Mouse (Mus musculus): ENCODE data around the gene Nol9.

The Nol9 gene

GRCm38 (mm10) chr4:152038985-152039830 lies at the start of gene Nol9:
Gene Nol9 (plus strand): TSS chr4:152039321.
- peak; percentile 96 for DNase-seq

DNA sequence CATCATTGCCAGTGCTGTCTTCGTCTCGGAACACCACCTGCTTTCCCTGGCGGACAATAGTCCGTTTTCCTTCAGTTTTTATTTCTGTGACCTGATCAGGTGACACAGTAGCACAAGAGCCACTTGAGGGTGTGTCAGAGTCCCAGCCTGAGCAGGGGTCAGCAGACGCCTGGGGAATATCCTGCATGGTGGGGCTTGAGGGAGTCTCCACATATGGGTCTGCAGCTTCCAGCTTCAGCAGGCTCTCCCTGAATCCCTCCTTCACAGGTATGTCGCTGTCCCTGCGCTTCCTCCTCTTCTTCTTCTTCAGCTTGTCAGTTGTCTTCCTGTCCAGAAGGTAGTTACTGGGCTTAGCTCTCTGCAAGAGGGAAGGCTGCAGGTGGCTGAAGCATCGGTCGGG lies 47.0 kb upstream of the Nol9 start:
- no peak for DNase-seq

GRCm38 (mm10) chr4:151993035-151993434 lies 46.1 kb upstream of the Nol9 start:
- DNase-seq, result no peak

DNA sequence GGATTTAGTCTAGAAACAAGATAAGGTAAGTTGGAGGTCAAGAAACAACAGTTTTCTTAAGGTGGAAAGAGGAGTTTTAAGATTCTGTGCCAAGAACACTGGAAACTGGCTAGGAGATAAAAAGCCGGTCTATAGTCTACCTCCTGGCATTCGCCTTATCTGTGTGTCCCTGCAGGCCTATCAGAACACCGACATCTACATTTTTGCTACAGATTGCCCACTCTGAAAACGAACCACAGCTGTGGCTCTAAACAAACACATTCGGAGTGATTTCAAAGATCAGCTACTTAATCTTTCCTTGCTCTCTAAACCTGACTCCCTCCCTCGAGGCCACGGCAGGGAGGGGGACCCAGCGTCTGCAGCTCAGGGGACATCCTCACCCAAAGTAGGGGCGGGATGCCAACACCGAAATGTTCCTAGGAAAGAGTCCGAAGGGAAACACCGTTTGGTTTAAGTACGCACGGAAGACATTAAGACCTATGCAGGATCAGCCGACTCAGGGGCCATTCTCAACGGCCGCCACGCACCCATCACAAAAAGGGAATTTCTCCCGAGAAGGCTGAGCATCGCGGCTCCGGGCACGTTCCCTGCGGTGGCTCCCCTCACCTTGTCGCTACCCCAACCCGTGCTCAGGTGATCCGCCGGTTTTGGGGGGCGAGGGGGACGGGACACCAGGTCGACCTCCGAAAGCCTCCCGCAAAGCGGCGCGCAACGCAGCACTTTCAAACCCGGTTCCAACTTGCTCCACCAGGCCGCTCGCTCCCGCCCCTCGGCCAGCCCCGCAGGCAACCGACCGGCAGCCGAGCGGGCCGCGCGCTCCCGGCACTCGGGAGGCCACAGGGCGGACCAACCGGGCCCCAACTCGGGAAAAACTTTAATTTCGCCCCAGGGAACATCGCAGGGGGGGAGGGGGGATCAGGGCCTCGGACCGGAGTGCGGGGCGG lies 44.6 kb upstream of the Nol9 start:
- DNase-seq, result peak; percentile 48

DNA sequence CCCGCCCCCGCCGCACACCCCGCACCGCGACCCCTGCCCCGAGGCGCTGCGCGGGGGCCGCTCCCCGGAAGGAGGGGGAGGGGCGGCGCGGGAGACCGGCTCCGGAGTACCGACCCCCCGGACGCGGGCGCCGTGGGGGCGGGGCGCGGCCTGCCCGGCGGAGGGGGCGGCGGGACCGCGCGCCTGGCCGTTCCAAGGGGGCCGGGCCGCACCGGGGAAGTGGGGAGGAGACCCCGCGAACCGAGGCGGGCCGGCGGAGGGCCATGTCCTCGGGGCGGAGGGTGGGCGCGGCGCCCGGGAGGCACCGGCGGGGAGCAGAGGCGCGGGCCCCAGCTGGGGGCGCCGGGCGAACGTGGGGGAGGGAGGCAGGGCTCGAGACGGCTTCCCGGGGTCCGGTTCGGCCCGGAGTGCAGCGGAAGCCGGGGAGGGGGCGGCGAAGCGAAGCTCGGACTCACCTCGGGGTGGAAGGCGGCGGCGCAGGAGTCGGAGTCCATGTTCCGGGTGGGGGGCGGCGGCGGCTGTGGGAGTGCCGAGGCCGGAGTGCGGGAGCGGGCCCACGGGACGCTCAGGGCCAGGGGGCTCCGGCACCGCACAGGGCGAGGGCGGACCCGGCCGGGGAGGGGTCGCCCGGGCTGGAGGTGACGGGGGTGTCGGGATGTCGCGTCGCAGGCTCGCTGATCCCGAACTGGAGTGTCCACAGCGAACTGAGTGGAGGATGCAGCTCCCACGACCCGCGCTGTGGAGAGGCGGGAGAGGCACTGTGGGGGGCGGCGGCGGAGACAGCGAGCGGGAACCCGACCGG lies 43.5 kb upstream of the Nol9 start:
- peak; percentile 75 for DNase-seq

GRCm38 (mm10) chr4:151996173-151996950 lies 42.8 kb upstream of the Nol9 start, which contains the start of gene Phf13:
Gene Phf13 (minus strand): TSS chr4:151996258.
- peak; percentile 99 for DNase-seq

GRCm38 (mm10) chr4:151996951-151997222 lies 42.2 kb upstream of the Nol9 start:
- DNase-seq, result no peak

- DNase-seq, result no peak
These were observed 41.4 kb upstream of the Nol9 start for GRCm38 (mm10) chr4:151997701-151998100.

GRCm38 (mm10) chr4:151999481-151999880 lies 39.6 kb upstream of the Nol9 start:
- DNase-seq, result no peak

DNA sequence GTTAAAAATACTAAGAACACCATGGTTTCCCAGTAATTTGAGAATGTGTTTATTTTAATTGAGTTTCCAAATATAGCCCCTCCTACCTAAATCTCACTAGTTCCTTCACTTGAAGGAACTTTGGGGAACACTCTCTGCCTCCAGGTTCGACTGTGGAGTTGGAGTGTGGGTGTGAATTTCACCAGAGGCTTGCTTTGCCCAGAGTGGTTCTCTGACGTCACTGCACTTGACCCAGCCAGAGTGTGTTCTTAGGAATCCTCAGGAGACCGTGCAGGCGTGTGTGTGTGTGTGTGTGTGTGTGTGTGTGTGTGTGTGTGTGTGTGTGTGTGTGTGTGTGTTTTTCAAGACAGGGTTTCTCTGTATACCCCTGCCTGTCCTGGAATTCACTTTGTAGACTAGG lies 38.2 kb upstream of the Nol9 start:
- DNase-seq, result no peak

DNA sequence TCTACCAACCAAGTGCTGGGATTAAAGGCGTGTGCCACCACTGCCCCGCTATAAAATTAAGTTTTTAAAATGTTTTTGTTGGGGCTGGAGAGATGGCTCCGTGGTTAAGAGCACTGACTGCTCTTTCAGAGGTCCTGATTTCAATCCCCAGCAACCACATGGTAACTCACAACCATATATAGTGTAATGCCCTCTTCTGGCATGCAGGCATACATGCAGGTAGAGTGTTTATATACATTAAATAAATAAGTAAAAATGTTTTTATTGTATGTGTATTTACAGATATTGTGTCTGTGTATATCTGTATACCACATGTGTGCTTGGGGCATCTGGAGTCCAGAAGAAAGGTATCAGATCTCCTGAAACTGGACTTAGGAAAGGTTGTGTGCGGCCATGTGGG lies 37.8 kb upstream of the Nol9 start:
- no peak for DNase-seq

DNA sequence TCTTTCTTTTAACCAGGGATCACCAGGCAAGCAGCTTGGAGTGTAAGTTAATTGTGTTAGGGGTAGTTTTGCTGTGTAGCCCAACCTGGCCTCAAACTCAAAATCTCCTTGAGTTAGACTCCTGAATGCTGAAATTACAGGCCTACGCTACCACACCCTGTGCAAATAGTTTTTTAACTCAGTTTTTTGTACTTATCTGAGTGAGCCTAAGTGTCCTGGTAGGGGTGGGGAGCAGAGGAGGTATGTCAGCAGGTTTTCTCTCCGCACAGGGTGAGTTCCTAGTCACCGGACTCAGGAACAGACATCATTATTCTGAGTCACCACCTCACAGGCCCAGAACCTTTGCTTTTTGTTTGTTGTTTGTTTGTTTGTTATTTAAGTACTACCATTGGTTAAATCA lies 37.1 kb upstream of the Nol9 start:
- DNase-seq, result no peak

DNA sequence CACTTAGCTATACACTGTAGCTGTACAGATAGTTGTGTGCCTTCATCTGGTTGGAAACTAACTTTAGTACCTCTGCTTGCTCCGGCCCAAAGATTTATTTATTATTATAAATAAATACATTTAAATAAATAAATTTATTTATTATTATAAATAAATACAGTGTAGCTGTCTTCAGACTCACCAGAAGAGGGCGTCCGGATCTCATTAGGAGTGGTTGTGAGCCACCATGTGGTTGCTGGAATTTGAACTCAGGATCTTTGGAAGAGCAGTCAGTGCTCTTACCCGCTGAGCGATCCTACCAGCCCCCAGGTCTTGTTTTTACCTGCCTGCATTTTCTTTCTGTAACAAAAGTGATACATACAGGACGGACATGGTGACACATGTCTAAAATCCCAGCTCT lies 33.0 kb upstream of the Nol9 start:
- DNase-seq, result peak; percentile 30

DNA sequence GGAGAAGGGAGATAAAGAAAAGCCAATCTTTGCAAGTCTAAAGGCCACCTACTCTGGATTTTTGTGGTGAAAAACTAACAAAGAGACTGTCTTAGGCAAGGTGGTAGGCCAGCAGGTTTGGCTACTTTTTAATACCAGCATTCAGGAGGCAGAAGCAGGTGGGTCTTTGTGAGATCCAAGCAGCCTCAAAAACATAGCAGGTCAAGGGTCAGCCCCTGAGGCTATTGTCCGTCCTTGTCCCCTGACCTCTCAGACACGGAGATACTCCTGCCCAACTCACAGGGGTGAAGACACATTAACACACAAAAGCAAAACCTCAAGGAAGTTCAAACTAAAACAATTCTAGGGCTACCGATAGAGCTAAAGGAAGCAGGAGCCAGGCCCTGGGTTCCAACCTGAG lies 32.3 kb upstream of the Nol9 start:
- DNase-seq, result no peak

GRCm38 (mm10) chr4:152007481-152008147 lies 31.5 kb upstream of the Nol9 start:
- DNase-seq, result no peak

DNA sequence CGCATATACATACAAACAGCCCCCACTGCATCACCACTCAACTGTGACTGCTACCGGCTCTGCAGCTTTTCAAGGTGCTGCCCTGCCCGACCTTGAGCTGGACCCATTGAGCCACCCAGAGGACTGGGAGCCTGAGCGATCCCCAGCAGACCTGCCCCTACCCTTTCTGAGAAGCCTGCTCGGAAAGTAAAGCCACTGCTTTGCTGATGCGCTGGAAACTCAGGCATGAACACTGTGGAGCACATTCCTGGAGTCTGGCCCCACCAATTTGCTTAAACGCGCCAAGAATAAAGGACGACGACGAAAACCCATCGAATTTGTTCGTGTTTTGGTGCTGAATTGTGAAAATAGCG lies 31.0 kb upstream of the Nol9 start:
- peak; percentile 23 for DNase-seq

- DNase-seq, result peak; percentile 91
These were observed 30.5 kb upstream of the Nol9 start, which contains the start of gene Klhl21 for GRCm38 (mm10) chr4:152008622-152009075. Gene Klhl21 (plus strand): TSS chr4:152008803.

GRCm38 (mm10) chr4:152009076-152010051 lies 29.8 kb upstream of the Nol9 start:
- peak; percentile 66 for DNase-seq

DNA sequence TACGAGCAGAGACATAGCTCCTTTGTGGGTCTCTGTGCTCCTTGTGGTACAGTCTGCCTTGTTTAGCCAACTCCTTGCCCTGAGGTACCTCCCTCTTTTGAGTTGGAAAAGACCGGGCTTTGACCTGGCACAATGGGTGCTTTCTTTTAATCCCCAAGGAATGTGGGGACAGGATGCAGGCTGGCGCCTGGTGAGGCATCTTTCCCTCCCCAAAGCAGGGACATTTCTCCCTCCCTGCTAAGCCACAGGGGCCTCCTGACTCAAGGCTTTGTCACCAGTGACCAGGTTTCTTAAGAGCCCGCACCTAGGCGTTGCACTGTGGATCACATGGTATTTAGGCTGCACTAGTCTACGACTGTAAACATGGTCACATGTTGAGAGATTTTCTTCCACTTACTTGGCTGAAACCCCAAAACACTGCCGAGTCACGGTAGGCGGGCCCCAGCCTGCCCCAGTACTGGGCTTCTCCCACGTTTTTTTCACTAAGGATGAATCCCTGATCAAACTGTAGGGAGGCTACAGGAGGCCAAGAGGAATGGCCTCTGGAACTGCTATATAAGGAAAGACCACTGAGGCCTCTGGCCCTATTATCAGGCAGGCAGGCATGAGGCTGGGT lies 28.9 kb upstream of the Nol9 start:
- no peak for DNase-seq

DNA sequence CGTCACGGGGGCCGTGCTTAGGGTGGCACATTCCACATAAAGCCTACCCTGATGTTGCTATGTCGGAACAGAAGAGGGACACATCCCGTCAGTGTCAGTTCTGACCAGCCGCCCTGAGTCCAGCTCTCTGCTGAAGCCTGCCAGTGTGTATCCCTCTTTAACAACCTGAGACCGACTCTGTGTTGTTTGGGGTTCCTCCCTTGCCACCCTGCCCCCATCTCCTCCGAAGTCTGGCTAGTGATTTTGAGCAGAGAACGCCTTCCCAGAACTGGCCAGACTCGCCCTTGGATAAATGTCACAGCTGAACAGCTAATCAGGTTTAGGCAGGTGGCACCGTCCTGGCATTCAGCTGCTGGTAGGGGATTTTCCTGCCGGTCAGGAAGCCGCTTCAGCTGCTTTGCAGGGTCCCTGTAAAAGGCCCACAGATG lies 28.4 kb upstream of the Nol9 start:
- DNase-seq, result no peak
